Mouse (Mus musculus) limb, embryonic 14.5 days (tissue): ENCODE measurements around the gene Sdhaf1. TPM values are rescaled to one million over a fixed set of nuclear protein-coding genes. Genes with fewer than 3 reads are reported as not detected.
A peak's percentile ranks its signal among the peaks of the same experiment; 100 is the strongest.

Experiments used
- ATAC-seq: fragments of 200-750 bp; cut with Nextera tagmentation; 2 replicates; pipeline ENCODE4 v1.8.0; 2017; ENCODE audit warnings: low read depth, moderate number of reproducible peaks, moderate TSS enrichment; ENCODE audit not compliant: low FRiP score
- DNase-seq: peaks from one replicate; pipeline ENCODE4 v3.0.0-alpha.2; 2015; ENCODE audit warnings: low spot score
- H3K27ac ChIP-seq: fragments of 300-500 bp; sonication (generic); replicated peaks from 2 replicates; pipeline ENCODE4 v1.5.1; 2014; ENCODE audit warnings: low read depth, mild to moderate bottlenecking, low read length, moderate library complexity, mixed read lengths
- H3K27me3 ChIP-seq: fragments of 300-500 bp; sonication (generic); 2 replicates; pipeline ENCODE4 v1.6.1; 2014; ENCODE audit warnings: low read length, mixed read lengths; ENCODE audit not compliant: control insufficient read depth, insufficient read depth
- H3K36me3 ChIP-seq: fragments of 300-500 bp; sonication (generic); 2 replicates; pipeline ENCODE4 v1.6.1; 2014; ENCODE audit warnings: mild to moderate bottlenecking, low read length, moderate library complexity, mixed read lengths; ENCODE audit not compliant: control insufficient read depth, insufficient read depth
- H3K4me1 ChIP-seq: fragments of 300-500 bp; sonication (generic); 2 replicates; pipeline ENCODE4 v1.6.1; 2014; ENCODE audit warnings: antibody characterized with exemption, low read length, mixed read lengths; ENCODE audit not compliant: control insufficient read depth, insufficient read depth
- H3K4me2 ChIP-seq: fragments of 300-500 bp; sonication (generic); replicated peaks from 2 replicates; pipeline ENCODE4 v1.6.1; 2014; ENCODE audit warnings: low read depth, mild to moderate bottlenecking, low read length, moderate library complexity; ENCODE audit not compliant: severe bottlenecking
- H3K4me3 ChIP-seq: fragments of 300-500 bp; sonication (generic); replicated peaks from 2 replicates; pipeline ENCODE4 v1.5.1; 2014; ENCODE audit warnings: low read length
- H3K9ac ChIP-seq: fragments of 300-500 bp; sonication (generic); 2 replicates; pipeline ENCODE4 v1.6.1; 2014; ENCODE audit warnings: mild to moderate bottlenecking, low read depth, low read length, moderate library complexity; ENCODE audit not compliant: severe bottlenecking
- H3K9me3 ChIP-seq: fragments of 300-500 bp; sonication (generic); 2 replicates; pipeline ENCODE4 v1.6.1; 2016; ENCODE audit warnings: low read length; ENCODE audit not compliant: control insufficient read depth
- POLR2A ChIP-seq: fragments of 200-500 bp; IDR thresholded peaks from 2 replicates; pipeline ENCODE4 v1.8.0; 2012; ENCODE audit warnings: inconsistent platforms, mild to moderate bottlenecking, moderate library complexity, borderline replicate concordance; ENCODE audit not compliant: insufficient read depth, insufficient read length; ENCODE audit errors: extremely low read depth
- WGBS: fragments of 180-500 bp; shearing (Covaris S2); extraction: QIAGEN DNeasy Blood & Tissue Kit; methylation state at CpG from one replicate; pipeline ENCODE4 v1.1.7; 2014; 5-methylcytosine and 5-hydroxymethylcytosine counted together
- polyA plus RNA-seq, 2 experiments: library from polyadenylated mRNA; depleted of rRNA in 1 of 2; stranded (reverse) in 1 of 2; unstranded in 1 of 2; fragments of >200 nt; fragmentation: Nextera tagmentation in 1 of 2; extraction: Ambion mirVana in 1 of 2; gene quantifications; 2 replicates each; pipeline versions ENCODE4 v1.2.1 to v1.2.3; 2012 to 2014

The Sdhaf1 gene
- polyA plus RNA-seq (2012; rRNA removed) (18.6 and 19.2 TPM in 2 replicates), polyA plus RNA-seq (2014; fragmentation: Nextera tagmentation; extraction: Ambion mirVana) (19.7 and 20.7 TPM in 2 replicates)

DNA sequence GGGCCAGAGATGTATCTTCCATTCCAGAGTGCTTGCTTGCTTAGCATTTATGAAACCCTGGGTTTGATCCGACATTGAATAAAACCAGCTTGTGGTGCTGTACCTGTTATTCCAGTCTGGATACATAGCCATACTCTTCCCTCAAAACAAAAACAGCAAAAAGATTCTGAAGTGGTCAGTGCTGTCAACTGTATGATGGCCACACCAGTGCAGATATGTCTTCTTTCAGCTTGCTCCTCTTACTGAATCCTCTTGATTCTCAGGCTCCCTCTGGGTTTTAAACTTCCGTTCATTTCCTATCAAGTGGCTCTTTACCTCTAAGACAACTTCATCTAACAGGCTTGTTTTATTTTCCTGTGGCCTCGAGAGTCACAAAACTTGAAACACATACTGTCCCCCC is at the start of gene Sdhaf1:
TSS of gene Sdhaf1 (minus strand) at position 101 of the 400 bp plus-strand sequence.
- Histone ChIP-seq H3K9ac (peak within 1 kb of the TSS; percentile 85; the same call in 1 of the 2 replicates), H3K9me3 (no peaks in the 10 kb centered on the region), H3K27ac (peak within 1 kb of the TSS; percentile 77; the same call in 1 of the 2 replicates), H3K4me1 (peaks cover 10% of the 10 kb centered on the region), H3K4me2 (peak within 1 kb of the TSS; percentile 79), H3K36me3 (peaks cover 3% of the 10 kb centered on the region; the same call in 1 of the 2 replicates), H3K4me3 (peak within 1 kb of the TSS; percentile 82), H3K27me3 (no peaks in the 10 kb centered on the region)
- 78% methylated on average over 3 of the region's 3 CpGs for WGBS
- TF ChIP-seq POLR2A, result no peak
- ATAC-seq (no peak), DNase-seq (no peak)

DNA sequence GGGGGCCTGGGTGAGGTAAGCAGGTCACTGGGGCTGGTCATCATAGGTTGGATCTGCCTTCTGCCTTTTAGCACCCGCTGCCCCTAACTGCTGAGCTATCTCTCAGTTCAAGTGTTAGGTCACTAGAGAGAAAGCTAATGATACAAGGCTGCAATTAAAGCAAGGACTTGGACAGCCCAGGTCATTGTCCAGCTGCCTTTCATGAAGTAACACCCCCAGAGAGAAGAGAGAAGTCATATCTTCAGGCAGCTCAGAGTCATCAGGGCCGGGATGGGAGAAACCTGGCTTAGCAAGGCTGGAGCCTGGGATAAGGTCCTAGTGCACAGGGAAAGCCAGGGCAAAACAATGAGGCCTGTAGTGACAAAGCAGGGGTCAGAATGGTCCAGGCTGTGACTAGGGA is 43.8 kb upstream of the Sdhaf1 start:
- 63% methylated on average over 2 of the region's 2 CpGs for WGBS
- no peaks in the 10 kb centered on the region for H3K9me3 ChIP-seq
- no peaks in the 10 kb centered on the region for H3K27me3 ChIP-seq
- TF ChIP-seq POLR2A, result no peak
- H3K36me3 ChIP-seq, result no peaks in the 10 kb centered on the region
- H3K4me2 ChIP-seq, result no peak overlapping the region
- no peak overlapping the region for H3K9ac ChIP-seq
- H3K27ac ChIP-seq, result no peak overlapping the region
- H3K4me1 ChIP-seq, result 0 out of 2 replicates have a peak, but pooled peaks cover under 1% of the 10 kb centered on the region
- ATAC-seq (no peak), DNase-seq (no peak)
- no peak overlapping the region for H3K4me3 ChIP-seq

DNA sequence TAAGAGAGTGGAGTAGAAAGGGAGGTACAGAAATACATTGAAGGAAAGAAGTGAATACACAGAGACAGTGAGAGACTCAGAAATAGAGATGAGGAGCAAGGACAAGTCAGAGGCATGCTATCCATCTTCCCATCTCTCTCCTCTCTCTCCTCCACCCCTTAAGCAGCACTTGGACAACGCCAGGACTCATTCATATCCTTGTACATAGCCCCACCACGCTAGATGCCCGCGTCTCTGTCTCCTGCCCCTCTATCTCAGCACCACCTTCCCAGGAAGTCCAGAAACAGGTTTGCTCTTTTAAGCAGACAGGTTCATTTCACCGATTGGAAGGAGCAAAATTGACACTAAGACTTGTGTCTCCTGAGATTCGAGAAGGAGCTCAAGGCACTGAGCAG is 39.6 kb upstream of the Sdhaf1 start:
- H3K9me3 ChIP-seq, result no peaks in the 10 kb centered on the region
- H3K36me3 ChIP-seq, result peaks cover 9% of the 10 kb centered on the region
- peak overlapping the region; percentile 55 for H3K4me3 ChIP-seq
- H3K4me1 ChIP-seq, result peaks cover 16% of the 10 kb centered on the region
- 71% methylated on average over 6 of the region's 6 CpGs for WGBS
- H3K4me2 ChIP-seq, result peak overlapping the region; percentile 77
- ATAC-seq (no peak), DNase-seq (no peak)
- H3K9ac ChIP-seq, result peak overlapping the region; percentile 80
- H3K27me3 ChIP-seq, result no peaks in the 10 kb centered on the region
- TF ChIP-seq POLR2A, result no peak
- H3K27ac ChIP-seq, result no peak overlapping the region

DNA sequence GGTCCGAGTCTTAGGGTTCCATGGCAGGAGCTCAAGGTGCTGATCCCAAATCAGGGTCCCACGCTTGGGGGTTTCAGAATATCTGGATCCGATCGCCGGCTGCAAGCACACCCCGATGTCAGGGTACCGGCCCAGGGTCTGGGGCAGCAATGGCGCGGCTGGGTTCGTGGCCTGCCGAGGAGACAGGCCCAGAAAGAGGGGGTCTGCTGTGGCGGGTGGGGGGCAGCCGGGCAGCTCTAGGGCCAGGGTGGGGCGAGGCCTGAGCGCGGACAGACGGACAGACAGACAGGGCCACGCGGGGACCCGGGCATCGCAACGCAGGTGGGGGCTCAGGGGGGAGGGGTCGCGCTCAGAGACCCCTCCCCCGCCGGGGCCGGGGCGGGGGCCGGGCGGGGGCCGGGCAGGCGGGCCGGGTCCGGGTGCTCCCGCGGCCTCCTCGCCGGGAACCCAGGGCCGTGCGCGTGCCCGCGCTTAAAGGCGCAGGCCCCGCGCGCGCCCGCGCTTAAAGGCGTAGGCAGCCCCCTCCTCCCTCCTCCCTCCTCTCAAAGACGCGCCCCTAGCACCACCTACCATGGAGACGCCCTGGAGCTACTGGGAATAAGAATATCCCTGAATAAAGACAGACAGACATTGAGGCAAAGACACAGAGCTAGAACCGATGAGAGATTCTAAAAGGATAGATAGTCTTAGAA is 39.1 kb upstream of the Sdhaf1 start, which contains the start of gene Lrfn3:
TSS of gene Lrfn3 (minus strand) at position 121 of the 692 bp plus-strand sequence.
- H3K4me1 ChIP-seq, result peaks cover 16% of the 10 kb centered on the region
- no peaks in the 10 kb centered on the region for H3K9me3 ChIP-seq
- TF ChIP-seq POLR2A, result no peak
- no peaks in the 10 kb centered on the region for H3K27me3 ChIP-seq
- 1% methylated on average over 37 of the region's 55 CpGs for WGBS
- peak within 1 kb of the TSS; percentile 77 for H3K4me2 ChIP-seq
- peak; percentile 88 for DNase-seq
- ATAC-seq, result peak; percentile 81
- peak within 1 kb of the TSS; percentile 80 for H3K9ac ChIP-seq
- H3K36me3 ChIP-seq, result peaks cover 9% of the 10 kb centered on the region
- H3K27ac ChIP-seq, result peak within 1 kb of the TSS; percentile 50; the same call in 1 of the 2 replicates
- peak within 1 kb of the TSS; percentile 55 for H3K4me3 ChIP-seq

DNA sequence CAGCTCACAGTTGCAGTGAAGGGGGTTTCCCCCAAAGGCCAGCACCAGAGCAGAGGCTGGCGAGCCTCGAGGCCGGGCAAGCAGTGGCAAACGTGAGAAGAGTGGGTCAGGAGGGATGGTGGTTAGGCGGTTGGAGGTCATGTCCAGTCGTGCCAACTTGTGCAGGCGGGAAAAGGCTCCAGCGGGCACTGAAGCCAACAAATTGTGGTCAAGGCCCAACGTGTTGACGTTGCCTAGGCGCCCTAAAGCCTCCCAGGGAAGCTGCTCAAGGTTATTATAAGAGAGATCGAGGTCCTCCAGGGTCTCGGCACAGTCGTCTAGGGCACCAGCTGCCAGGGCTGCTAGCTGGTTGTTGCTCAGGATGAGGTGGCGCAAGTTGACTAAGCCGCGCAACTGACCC is 36.3 kb upstream of the Sdhaf1 start:
- Histone ChIP-seq H3K4me3 (no peak overlapping the region), H3K9me3 (no peaks in the 10 kb centered on the region), H3K27me3 (no peaks in the 10 kb centered on the region), H3K4me1 (peaks cover 16% of the 10 kb centered on the region), H3K36me3 (peaks cover 21% of the 10 kb centered on the region), H3K4me2 (no peak overlapping the region), H3K9ac (no peak overlapping the region), H3K27ac (no peak overlapping the region)
- ATAC-seq (no peak), DNase-seq (no peak)
- no peak for TF ChIP-seq POLR2A
- WGBS, result 95% methylated on average over 17 of the region's 17 CpGs
